Mouse (Mus musculus) CH12.LX (cell line): ENCODE measurements around the gene Pxn. TPM values are rescaled to one million over a fixed set of nuclear protein-coding genes. Genes with fewer than 3 reads are reported as not detected.

Experiments
- DNase-seq: peaks from one replicate; pipeline ENCODE4 v3.0.0-alpha.2; 2013; ENCODE audit errors: extremely low read depth
- H3K27ac ChIP-seq: 2 replicates; pipeline ENCODE4 v1.5.1; 2012; ENCODE audit warnings: low read depth, mild to moderate bottlenecking, control low read depth, moderate library complexity; ENCODE audit not compliant: insufficient read depth
- H3K27me3 ChIP-seq: replicated peaks from 2 replicates; pipeline ENCODE3; 2012; ENCODE audit warnings: inconsistent platforms
- H3K36me3 ChIP-seq, 2 experiments: replicated peaks in 1 of 2; 2 replicates each; pipeline versions ENCODE3 to v1.6.1; 2012; ENCODE audit warnings: inconsistent platforms in 1 of 2, low read length in 1 of 2, mild to moderate bottlenecking in 1 of 2, mixed read lengths in 1 of 2, moderate library complexity in 1 of 2; ENCODE audit not compliant: control insufficient read depth in 1 of 2, insufficient read depth in 1 of 2
- H3K4me1 ChIP-seq, 2 experiments: 2 replicates each; pipeline ENCODE4 v1.6.1; 2012; ENCODE audit warnings: inconsistent platforms in 1 of 2, moderate library complexity in 1 of 2; ENCODE audit not compliant: insufficient read depth in 2 of 2, control insufficient read depth in 1 of 2
- H3K4me2 ChIP-seq: 2 replicates; pipeline ENCODE4 v1.6.1; 2012; ENCODE audit warnings: low read depth, mild to moderate bottlenecking, control low read depth; ENCODE audit not compliant: poor library complexity, insufficient read depth, severe bottlenecking
- H3K4me3 ChIP-seq, 3 experiments: fragments of 150-350 bp in 1 of 3; sonication (generic) in 1 of 3; replicated peaks in 1 of 3; 2 replicates each; pipeline versions ENCODE3 to v1.5.1; 2011 to 2012; ENCODE audit warnings: low read depth in 2 of 3, low read length in 2 of 3, mild to moderate bottlenecking in 2 of 3, moderate library complexity in 2 of 3, control low read depth in 1 of 3, improper control_type of control experiment in 1 of 3, inconsistent platforms in 1 of 3, mixed read lengths in 1 of 3; ENCODE audit not compliant: poor library complexity in 1 of 3
- H3K79me2 ChIP-seq: replicated peaks from 2 replicates; pipeline ENCODE4 v1.6.1; 2012; ENCODE audit warnings: mild to moderate bottlenecking, moderate library complexity; ENCODE audit not compliant: control insufficient read depth, poor library complexity, insufficient read depth, severe bottlenecking; ENCODE audit errors: extremely low read depth
- H3K9ac ChIP-seq: 2 replicates; pipeline ENCODE4 v1.6.1; 2012; ENCODE audit warnings: low read depth, mild to moderate bottlenecking, control low read depth, moderate library complexity; ENCODE audit not compliant: insufficient read depth
- H3K9me3 ChIP-seq: replicated peaks from 2 replicates; pipeline ENCODE3; 2012; ENCODE audit warnings: low read length, inconsistent platforms, mixed read lengths
- BHLHE40 ChIP-seq: IDR thresholded peaks from 2 replicates; pipeline ENCODE4 v1.6.1; 2011; ENCODE audit warnings: mild to moderate bottlenecking, low read depth, low read length, improper control_type of control experiment
- CHD1 ChIP-seq: IDR thresholded peaks from 2 replicates; pipeline ENCODE4 v1.6.1; 2012; ENCODE audit warnings: low read depth, low read length, improper control_type of control experiment, inconsistent platforms
- CTCF ChIP-seq, 2 experiments: IDR thresholded peaks in 1 of 2; conservative IDR thresholded peaks in 1 of 2; 2 replicates each; pipeline ENCODE4 v1.5.1; 2011 to 2012; ENCODE audit warnings: low read depth in 2 of 2, low read length in 2 of 2, improper control_type of control experiment in 1 of 2, inconsistent platforms in 1 of 2, mild to moderate bottlenecking in 1 of 2, moderate library complexity in 1 of 2
- E2F4 ChIP-seq: IDR thresholded peaks from 2 replicates; pipeline ENCODE4 v1.6.1; 2011; ENCODE audit warnings: low read depth, low read length, improper control_type of control experiment; ENCODE audit not compliant: insufficient replicate concordance
- ELF1 ChIP-seq: IDR thresholded peaks from 2 replicates; pipeline ENCODE4 v1.6.1; 2014; ENCODE audit warnings: low read depth, mild to moderate bottlenecking, inconsistent platforms, low read length, improper control_type of control experiment
- GABPA ChIP-seq: IDR thresholded peaks from 2 replicates; pipeline ENCODE4 v1.6.1; 2012; ENCODE audit warnings: low read depth, low read length, improper control_type of control experiment, inconsistent platforms; ENCODE audit not compliant: insufficient replicate concordance
- HCFC1 ChIP-seq: IDR thresholded peaks from 2 replicates; pipeline ENCODE4 v1.6.1; 2012; ENCODE audit warnings: low read depth, mild to moderate bottlenecking, inconsistent platforms, low read length, improper control_type of control experiment
- IRF4 ChIP-seq: IDR thresholded peaks from 2 replicates; pipeline ENCODE4 v1.6.1; 2014; ENCODE audit warnings: low read depth, mild to moderate bottlenecking, inconsistent platforms, low read length, improper control_type of control experiment
- JUND ChIP-seq: conservative IDR thresholded peaks from 2 replicates; pipeline ENCODE4 v1.6.1; 2011; ENCODE audit warnings: low read depth, low read length, improper control_type of control experiment
- KAT2A ChIP-seq: IDR thresholded peaks from 2 replicates; pipeline ENCODE4 v1.6.1; 2012; ENCODE audit warnings: low read length, improper control_type of control experiment, inconsistent platforms; ENCODE audit not compliant: insufficient replicate concordance
- MAFK ChIP-seq: IDR thresholded peaks from 2 replicates; pipeline ENCODE4 v1.6.1; 2011; ENCODE audit warnings: low read length, improper control_type of control experiment; ENCODE audit not compliant: insufficient replicate concordance
- MAX ChIP-seq: IDR thresholded peaks from 2 replicates; pipeline ENCODE4 v1.6.1; 2011; ENCODE audit warnings: low read length, improper control_type of control experiment
- MEF2A ChIP-seq: IDR thresholded peaks from 2 replicates; pipeline ENCODE4 v1.6.1; 2014; ENCODE audit warnings: low read depth, mild to moderate bottlenecking, inconsistent platforms, low read length, improper control_type of control experiment, borderline replicate concordance
- MXI1 ChIP-seq: IDR thresholded peaks from 2 replicates; pipeline ENCODE4 v1.6.1; 2011; ENCODE audit warnings: mild to moderate bottlenecking, low read depth, low read length, improper control_type of control experiment
- POLR2A ChIP-seq: IDR thresholded peaks from 2 replicates; pipeline ENCODE4 v1.6.1; 2011; ENCODE audit warnings: low read depth, mild to moderate bottlenecking, improper control_type of control experiment, low read length
- RAD21 ChIP-seq: IDR thresholded peaks from 2 replicates; pipeline ENCODE4 v1.6.1; 2011; ENCODE audit warnings: low read depth, mild to moderate bottlenecking, low read length, improper control_type of control experiment, moderate library complexity
- SIN3A ChIP-seq: IDR thresholded peaks from 2 replicates; pipeline ENCODE4 v1.6.1; 2012; ENCODE audit warnings: low read length, improper control_type of control experiment, inconsistent platforms
- TBP ChIP-seq: conservative IDR thresholded peaks from 2 replicates; pipeline ENCODE4 v1.6.1; 2011; ENCODE audit warnings: low read depth, low read length, improper control_type of control experiment
- TCF12 ChIP-seq: IDR thresholded peaks from 2 replicates; pipeline ENCODE4 v1.6.1; 2014; ENCODE audit warnings: low read depth, mild to moderate bottlenecking, inconsistent platforms, low read length, improper control_type of control experiment
- UBTF ChIP-seq: IDR thresholded peaks from 2 replicates; pipeline ENCODE4 v1.6.1; 2012; ENCODE audit warnings: low read depth, mild to moderate bottlenecking, inconsistent platforms, low read length, improper control_type of control experiment, moderate library complexity
- USF1 ChIP-seq: IDR thresholded peaks from 2 replicates; pipeline ENCODE4 v1.6.1; 2014; ENCODE audit warnings: low read depth, mild to moderate bottlenecking, inconsistent platforms, low read length, improper control_type of control experiment
- USF2 ChIP-seq: conservative IDR thresholded peaks from 2 replicates; pipeline ENCODE4 v1.6.1; 2011; ENCODE audit warnings: low read depth, low read length, improper control_type of control experiment
- ZC3H11A ChIP-seq: IDR thresholded peaks from 2 replicates; pipeline ENCODE4 v1.6.1; 2012; ENCODE audit warnings: low read depth, mild to moderate bottlenecking, inconsistent platforms, low read length, improper control_type of control experiment
- ZNF384 ChIP-seq: IDR thresholded peaks from 2 replicates; pipeline ENCODE4 v1.6.1; 2012; ENCODE audit warnings: low read depth, low read length, improper control_type of control experiment, inconsistent platforms
- dilution Hi-C: fragments of 300-500 bp; cut with MboI; formaldehyde crosslinking; loops from 2 replicates; pipeline ENCODE4 v1.14.3; 2020; ENCODE audit warnings: low sequenced_read_pairs; ENCODE audit not compliant: extremely low pct_unique_long_range_greater_than_20kb, extremely low pct_ligation_motif_present
- in situ Hi-C: fragments of 300-500 bp; cut with MboI; formaldehyde crosslinking; loops from 3 replicates; pipeline ENCODE4 v1.14.3; 2019; ENCODE audit warnings: low sequenced_read_pairs, low pct_ligation_motif_present, low pct_unique_long_range_greater_than_20kb, mixed read lengths
- polyA plus RNA-seq: library from polyadenylated mRNA; unstranded; fragments of >175 nt; gene quantifications from 2 replicates; pipeline ENCODE4 v1.2.1, GENCODE M21; 2012; ENCODE audit warnings: low read depth; ENCODE audit not compliant: insufficient read length
- total RNA-seq, 2 experiments: library from RNA; depleted of rRNA; stranded (reverse); fragments of 300-350 nt in 1 of 2; fragments of >200 nt in 1 of 2; gene quantifications; 2 replicates each; pipeline ENCODE4 v1.2.3; 2012 to 2014

Gene Pxn
- total and polyA plus RNA-seq, 3 experiments = 17.0 to 43.4 (median 21.1) TPM

DNA sequence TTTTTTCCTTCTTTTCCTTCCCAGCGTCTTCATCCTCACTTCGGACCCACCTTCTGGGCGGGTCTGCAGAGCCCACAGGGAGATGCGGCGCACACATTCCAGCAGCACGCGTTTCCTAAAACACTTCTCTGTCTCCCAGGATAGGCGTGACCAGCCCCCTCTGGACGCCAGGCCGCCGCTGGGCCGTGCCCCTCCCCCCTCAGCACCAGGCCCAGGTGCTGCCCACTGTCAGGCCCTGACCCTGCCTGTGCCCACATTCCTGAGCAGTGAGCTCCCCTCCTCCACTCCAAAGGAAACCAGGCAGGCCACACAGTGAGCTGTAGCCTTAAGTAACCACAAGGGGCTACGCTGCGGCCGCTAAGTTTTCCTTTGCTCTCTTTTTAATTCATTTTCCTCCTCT, 17.5 kb downstream of the Pxn start:
- Histone ChIP-seq H3K9ac (no peak overlapping the region), H3K27ac (no peak overlapping the region), H3K79me2 (0 out of 2 replicates have a peak, but pooled peaks cover 2% of the 10 kb centered on the region), H3K9me3 (no peaks in the 10 kb centered on the region), H3K36me3 (peaks cover 0 to 47% of the 10 kb centered on the region in 2 experiments), H3K4me2 (no peak overlapping the region), H3K4me1 (peaks cover 19 to 57% of the 10 kb centered on the region in 2 experiments), H3K4me3 (no peak overlapping the region), H3K27me3 (no peaks in the 10 kb centered on the region)
- dilution Hi-C loops = no loop called here
- in situ Hi-C loops = no loop called here
- no peak for TF ChIP-seq GABPA
- no peak for TF ChIP-seq E2F4
- TF ChIP-seq KAT2A = no peak
- no peak for TF ChIP-seq IRF4
- no peak for TF ChIP-seq TCF12
- DNase-seq = no peak

DNA sequence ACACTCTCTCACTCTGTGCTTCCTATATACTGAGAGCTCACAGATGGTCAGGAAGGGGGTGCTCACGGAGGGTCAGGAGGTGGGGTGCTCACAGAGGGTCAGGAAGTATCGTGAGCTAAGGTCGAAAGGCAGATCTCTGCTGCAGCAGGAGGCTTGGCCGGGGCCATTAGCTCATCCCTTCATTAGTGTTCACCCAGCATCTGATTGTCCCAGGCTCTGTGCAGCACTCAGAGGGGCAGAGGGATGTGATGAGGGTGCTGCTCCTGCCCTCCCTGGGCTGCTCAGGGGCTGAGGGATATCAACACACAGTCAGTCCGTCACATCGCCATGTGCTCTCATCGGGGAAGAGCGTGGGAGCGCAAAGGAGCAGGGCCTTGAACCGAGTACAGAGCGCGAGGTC, 18.0 kb downstream of the Pxn start:
- Histone ChIP-seq H3K9ac (no peak overlapping the region), H3K9me3 (no peaks in the 10 kb centered on the region), H3K27me3 (no peaks in the 10 kb centered on the region), H3K4me1 (peaks cover 23 to 57% of the 10 kb centered on the region in 2 experiments)
- DNase-seq = no peak
- TF ChIP-seq ZNF384 (no peak), MXI1 (no peak), JUND (no peak), GABPA (no peak), TBP (no peak), CTCF (conservative IDR thresholded peaks at IDR 0.05 in 1 of 2, IDR thresholded peaks at IDR 0.05 in 1 of 2; ENCODE audit: low read depth in 2 of 2, low read length in 2 of 2) (no peak), ZC3H11A (no peak), MEF2A (no peak), E2F4 (no peak), MAX (no peak), KAT2A (no peak)
- TF ChIP-seq, all 38 proteins: peak for 0
- H3K27ac ChIP-seq = no peak overlapping the region
- H3K4me2 ChIP-seq = no peak overlapping the region
- in situ Hi-C loops = no loop called here
- H3K79me2 ChIP-seq = 0 out of 2 replicates have a peak, but pooled peaks cover 2% of the 10 kb centered on the region
- no peak overlapping the region for H3K4me3 ChIP-seq
- dilution Hi-C loops = no loop called here
- H3K36me3 ChIP-seq = peaks cover 0 to 47% of the 10 kb centered on the region in 2 experiments

- Histone ChIP-seq H3K36me3 (peaks cover 0 to 41% of the 10 kb centered on the region in 2 experiments), H3K4me3 (no peak overlapping the region), H3K4me2 (no peak overlapping the region), H3K4me1 (peaks cover 32 to 60% of the 10 kb centered on the region in 2 experiments), H3K9me3 (no peaks in the 10 kb centered on the region), H3K79me2 (0 out of 2 replicates have a peak, but pooled peaks cover 2% of the 10 kb centered on the region), H3K27ac (no peak overlapping the region), H3K27me3 (no peaks in the 10 kb centered on the region), H3K9ac (no peak overlapping the region)
- dilution Hi-C loops (no loop called here), in situ Hi-C loops (no loop called here)
- no peak for TF ChIP-seq ELF1
- no peak for TF ChIP-seq CHD1
- no peak for TF ChIP-seq KAT2A
- no peak for TF ChIP-seq USF2
- no peak for TF ChIP-seq SIN3A
- TF ChIP-seq TCF12 = no peak
- TF ChIP-seq RAD21 = no peak
- TF ChIP-seq MAFK = no peak
- no peak for TF ChIP-seq HCFC1
- no peak for TF ChIP-seq UBTF
- TF ChIP-seq GABPA = no peak
- TF ChIP-seq USF1 = no peak
- TF ChIP-seq POLR2A = no peak
- TF ChIP-seq MAX = no peak
- TF ChIP-seq BHLHE40 = no peak
- no peak for DNase-seq
Measured at GRCm38 (mm10) chr5:115525416-115525815, 18.9 kb downstream of the Pxn start.
